Mouse (Mus musculus): ENCODE data around the gene Nanog. TPM values are rescaled to one million over a fixed set of nuclear protein-coding genes. Genes with fewer than 3 reads are reported as not detected.

Gene Nanog
- 18.2 TPM in 1 of 2 replicates, not detected in the other for polyA plus RNA-seq (2011; ENCODE audit: insufficient read depth, insufficient read length, low replicate concordance, missing spikeins)

DNA sequence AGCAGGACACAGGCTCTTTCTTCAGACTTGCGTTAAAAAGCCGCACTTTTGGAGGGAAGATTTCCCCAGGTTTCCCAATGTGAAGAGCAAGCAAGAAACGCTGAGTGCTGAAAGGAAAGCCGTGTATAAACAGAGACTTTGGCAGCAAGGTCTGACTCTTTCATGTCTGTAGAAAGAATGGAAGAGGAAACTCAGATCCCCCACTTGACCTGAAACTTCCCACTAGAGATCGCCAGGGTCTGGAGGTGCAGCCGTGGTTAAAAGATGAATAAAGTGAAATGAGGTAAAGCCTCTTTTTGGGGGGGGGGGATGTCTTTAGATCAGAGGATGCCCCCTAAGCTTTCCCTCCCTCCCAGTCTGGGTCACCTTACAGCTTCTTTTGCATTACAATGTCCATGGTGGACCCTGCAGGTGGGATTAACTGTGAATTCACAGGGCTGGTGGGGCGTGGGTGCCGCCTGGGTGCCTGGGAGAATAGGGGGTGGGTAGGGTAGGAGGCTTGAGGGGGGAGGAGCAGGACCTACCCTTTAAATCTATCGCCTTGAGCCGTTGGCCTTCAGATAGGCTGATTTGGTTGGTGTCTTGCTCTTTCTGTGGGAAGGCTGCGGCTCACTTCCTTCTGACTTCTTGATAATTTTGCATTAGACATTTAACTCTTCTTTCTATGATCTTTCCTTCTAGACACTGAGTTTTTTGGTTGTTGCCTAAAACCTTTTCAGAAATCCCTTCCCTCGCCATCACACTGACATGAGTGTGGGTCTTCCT is at the start of gene Nanog:
TSS of gene Nanog (plus strand) at position 454 of the 765 bp plus-strand sequence.
- no peak within 1 kb of the TSS; the same call in 1 of the 2 replicates for H3K27ac ChIP-seq (ENCODE audit: control insufficient read depth, insufficient read depth, low read depth, low read length, poor library complexity)
- TF ChIP-seq POLR2A (IDR thresholded peaks at IDR 0.05; ENCODE audit: borderline replicate concordance, control insufficient read depth, low read depth, low read length) (no peak), CTCF (IDR thresholded peaks at IDR 0.05; ENCODE audit: control insufficient read depth, insufficient read depth, low read length) (no peak)
- no peak within 1 kb of the TSS for H3K4me3 ChIP-seq (replicated peaks; ENCODE audit: control insufficient read depth, low read depth, low read length)
- H3K4me1 ChIP-seq (ENCODE audit: control insufficient read depth, insufficient read depth, low read length), result no peaks in the 10 kb centered on the region
- 41% methylated on average over 12 of the region's 12 CpGs for WGBS

DNA sequence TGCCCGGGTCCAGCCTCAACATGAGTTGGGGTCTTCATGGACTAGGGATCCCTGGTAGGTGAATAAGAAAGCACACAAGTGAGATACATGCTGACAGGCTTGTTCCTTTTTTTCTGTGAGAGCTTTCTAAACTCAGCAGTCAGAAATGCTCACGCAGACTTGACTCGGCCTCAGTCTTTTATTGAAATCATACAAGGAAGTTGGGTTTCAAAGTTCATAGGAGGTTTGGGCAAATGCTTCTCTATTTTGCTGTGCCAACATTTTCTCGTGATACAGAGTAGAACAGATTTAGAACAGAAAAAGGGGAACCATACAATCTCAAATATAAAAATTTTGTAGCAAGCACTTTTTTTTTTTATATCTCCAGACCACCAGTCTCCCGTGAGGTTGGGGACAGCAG is 49.7 kb upstream of the Nanog start:
- Histone ChIP-seq H3K4me3 (replicated peaks; ENCODE audit: control insufficient read depth, low read depth, low read length) (no peak overlapping the region), H3K4me1 (ENCODE audit: control insufficient read depth, insufficient read depth, low read length) (no peaks in the 10 kb centered on the region; the same call in 1 of the 2 replicates), H3K27ac (ENCODE audit: control insufficient read depth, insufficient read depth, low read depth, low read length, poor library complexity) (peak overlapping the region; percentile 45; the same call in 1 of the 2 replicates)
- WGBS, result 14% methylated on average over 5 of the region's 5 CpGs
- no peak for TF ChIP-seq POLR2A (IDR thresholded peaks at IDR 0.05; ENCODE audit: borderline replicate concordance, control insufficient read depth, low read depth, low read length)
- TF ChIP-seq CTCF (IDR thresholded peaks at IDR 0.05; ENCODE audit: control insufficient read depth, insufficient read depth, low read length), result no peak

DNA sequence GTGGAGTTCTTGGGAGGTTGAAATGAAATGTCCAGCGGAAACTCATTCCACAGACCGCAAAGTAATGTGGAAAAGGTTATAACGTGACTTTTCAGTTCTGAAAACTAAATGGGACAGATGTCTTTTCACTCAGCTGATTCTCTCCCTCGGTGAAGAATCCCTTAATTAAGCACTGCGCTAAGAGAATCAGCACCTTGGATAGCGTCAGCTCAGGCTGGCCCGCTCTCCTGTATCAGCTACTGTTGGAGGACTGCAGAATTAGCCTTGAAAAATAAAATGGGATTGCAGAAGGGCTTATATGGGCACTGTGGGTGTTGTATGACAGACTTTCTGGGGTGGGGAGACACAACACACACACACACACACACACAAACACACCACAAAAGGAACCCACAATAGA is 47.7 kb upstream of the Nanog start:
- WGBS, result 22% methylated on average over 7 of the region's 7 CpGs
- TF ChIP-seq POLR2A (IDR thresholded peaks at IDR 0.05; ENCODE audit: borderline replicate concordance, control insufficient read depth, low read depth, low read length), result no peak
- TF ChIP-seq CTCF (IDR thresholded peaks at IDR 0.05; ENCODE audit: control insufficient read depth, insufficient read depth, low read length), result no peak
- H3K27ac ChIP-seq (ENCODE audit: control insufficient read depth, insufficient read depth, low read depth, low read length, poor library complexity), result no peak overlapping the region
- H3K4me3 ChIP-seq (replicated peaks; ENCODE audit: control insufficient read depth, low read depth, low read length), result no peak overlapping the region
- no peaks in the 10 kb centered on the region; the same call in 1 of the 2 replicates for H3K4me1 ChIP-seq (ENCODE audit: control insufficient read depth, insufficient read depth, low read length)

DNA sequence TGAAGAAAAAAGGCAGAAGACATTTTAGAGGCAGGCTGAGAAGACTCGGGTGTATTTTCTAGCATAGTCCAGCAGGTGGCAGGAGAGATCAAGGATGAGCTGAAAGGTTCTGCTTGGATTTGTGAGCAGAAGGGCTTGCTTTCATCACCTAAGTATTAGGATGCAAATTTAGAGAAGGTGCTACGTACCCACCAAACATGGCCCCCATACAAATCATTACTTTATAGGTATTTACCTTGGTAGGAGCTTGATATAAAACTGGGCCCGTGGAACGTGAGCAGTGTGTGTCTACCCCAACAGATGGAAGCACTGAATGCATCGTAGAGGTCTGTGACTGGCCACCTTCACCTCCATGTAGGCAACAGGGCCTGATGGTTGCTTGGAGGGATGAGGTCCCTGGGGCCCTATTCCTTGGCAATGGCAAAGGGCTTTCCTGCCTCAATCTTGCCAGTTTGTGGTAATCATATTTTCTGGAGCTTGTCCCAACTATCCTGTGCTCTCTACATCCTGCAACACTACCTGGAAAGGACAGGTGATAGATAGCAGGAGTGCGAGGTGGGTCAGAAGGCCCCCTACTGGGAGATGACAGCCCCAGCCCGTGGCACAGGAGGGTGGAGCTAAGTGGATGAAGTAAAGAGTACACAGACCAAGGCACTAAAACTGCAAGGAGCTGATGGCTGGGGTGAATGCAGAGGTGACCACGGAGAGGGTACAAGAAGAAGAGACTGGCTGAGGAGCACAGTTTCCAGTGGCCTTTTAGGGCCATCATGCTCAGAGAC is 46.5 kb upstream of the Nanog start:
- Histone ChIP-seq H3K4me3 (replicated peaks; ENCODE audit: control insufficient read depth, low read depth, low read length) (no peak overlapping the region), H3K4me1 (ENCODE audit: control insufficient read depth, insufficient read depth, low read length) (no peaks in the 10 kb centered on the region), H3K27ac (ENCODE audit: control insufficient read depth, insufficient read depth, low read depth, low read length, poor library complexity) (no peak overlapping the region)
- TF ChIP-seq POLR2A (IDR thresholded peaks at IDR 0.05; ENCODE audit: borderline replicate concordance, control insufficient read depth, low read depth, low read length) (no peak), CTCF (IDR thresholded peaks at IDR 0.05; ENCODE audit: control insufficient read depth, insufficient read depth, low read length) (no peak)
- 33% methylated on average over 8 of the region's 8 CpGs for whole genome bisulfite sequencing

DNA sequence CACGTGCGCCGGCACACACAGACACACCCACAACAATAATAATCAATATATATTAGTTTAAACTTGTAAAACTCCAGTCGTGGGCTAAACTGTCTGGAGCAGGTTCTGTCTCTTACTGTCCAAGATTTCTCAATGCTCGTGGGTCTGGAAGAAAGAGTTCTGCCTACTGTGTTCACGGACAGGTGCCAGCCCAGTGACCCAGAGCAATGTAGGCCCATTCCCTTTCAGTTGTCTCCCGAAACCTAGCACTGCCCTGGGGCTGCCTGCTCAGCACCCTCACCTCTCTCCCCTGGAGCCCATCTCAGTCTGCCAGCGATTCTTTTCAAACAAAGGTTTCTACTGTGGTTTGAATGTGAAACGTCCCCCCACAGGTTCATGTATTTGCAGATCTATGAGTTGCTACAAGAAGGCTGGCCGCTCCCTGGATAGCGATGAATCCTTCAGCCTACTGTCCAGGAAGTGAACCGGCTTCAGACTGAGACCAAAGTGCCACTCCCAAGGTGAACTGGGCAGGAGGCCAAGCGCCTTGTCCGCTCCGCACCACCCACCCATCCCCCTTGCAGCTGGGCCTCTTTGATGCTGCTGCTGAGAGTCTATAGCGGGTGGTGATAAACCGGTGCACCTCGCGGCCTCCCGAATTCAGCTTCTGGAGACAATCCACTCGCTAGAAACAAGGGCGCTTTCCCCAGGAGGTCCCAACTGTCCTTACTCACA is 44.6 kb upstream of the Nanog start:
- no peaks in the 10 kb centered on the region for H3K4me1 ChIP-seq (ENCODE audit: control insufficient read depth, insufficient read depth, low read length)
- WGBS, result 65% methylated on average over 22 of the region's 22 CpGs
- H3K4me3 ChIP-seq (replicated peaks; ENCODE audit: control insufficient read depth, low read depth, low read length), result no peak overlapping the region
- TF ChIP-seq CTCF (IDR thresholded peaks at IDR 0.05; ENCODE audit: control insufficient read depth, insufficient read depth, low read length), result no peak
- no peak for TF ChIP-seq POLR2A (IDR thresholded peaks at IDR 0.05; ENCODE audit: borderline replicate concordance, control insufficient read depth, low read depth, low read length)
- no peak overlapping the region for H3K27ac ChIP-seq (ENCODE audit: control insufficient read depth, insufficient read depth, low read depth, low read length, poor library complexity)

DNA sequence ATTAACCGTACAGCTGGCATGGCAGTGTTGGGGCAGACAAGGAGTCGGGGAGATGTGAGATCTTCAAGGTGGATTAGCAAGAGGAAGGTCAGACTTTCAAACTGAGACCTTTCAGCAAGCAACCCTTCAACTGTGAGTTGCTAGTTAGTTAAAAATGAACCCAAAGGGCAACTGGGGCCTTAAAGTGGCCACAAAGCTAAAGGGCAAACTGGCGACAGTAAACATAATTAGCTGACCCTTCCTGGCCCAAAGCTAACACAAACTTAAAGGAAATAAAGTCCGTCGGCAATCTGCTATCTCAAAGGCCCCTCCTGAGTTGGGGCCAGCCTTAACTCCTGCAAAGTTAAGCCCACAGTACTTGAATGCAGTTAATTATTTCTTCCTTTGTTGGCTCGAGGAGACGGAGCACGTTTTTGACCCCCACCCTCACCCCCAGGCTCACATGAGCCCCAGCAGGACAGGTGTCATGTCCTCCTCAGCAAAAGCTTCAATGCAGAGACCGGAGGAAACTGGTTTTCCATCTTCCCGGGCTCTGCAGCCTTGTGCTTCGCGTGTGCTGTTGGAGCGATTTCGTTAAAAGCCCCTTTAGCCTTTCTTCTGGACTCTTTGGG is 43.6 kb upstream of the Nanog start:
- 63% methylated on average over 14 of the region's 14 CpGs for WGBS
- H3K4me3 ChIP-seq (replicated peaks; ENCODE audit: control insufficient read depth, low read depth, low read length), result no peak overlapping the region
- TF ChIP-seq CTCF (IDR thresholded peaks at IDR 0.05; ENCODE audit: control insufficient read depth, insufficient read depth, low read length), result no peak
- no peak for TF ChIP-seq POLR2A (IDR thresholded peaks at IDR 0.05; ENCODE audit: borderline replicate concordance, control insufficient read depth, low read depth, low read length)
- no peaks in the 10 kb centered on the region for H3K4me1 ChIP-seq (ENCODE audit: control insufficient read depth, insufficient read depth, low read length)
- no peak overlapping the region for H3K27ac ChIP-seq (ENCODE audit: control insufficient read depth, insufficient read depth, low read depth, low read length, poor library complexity)

DNA sequence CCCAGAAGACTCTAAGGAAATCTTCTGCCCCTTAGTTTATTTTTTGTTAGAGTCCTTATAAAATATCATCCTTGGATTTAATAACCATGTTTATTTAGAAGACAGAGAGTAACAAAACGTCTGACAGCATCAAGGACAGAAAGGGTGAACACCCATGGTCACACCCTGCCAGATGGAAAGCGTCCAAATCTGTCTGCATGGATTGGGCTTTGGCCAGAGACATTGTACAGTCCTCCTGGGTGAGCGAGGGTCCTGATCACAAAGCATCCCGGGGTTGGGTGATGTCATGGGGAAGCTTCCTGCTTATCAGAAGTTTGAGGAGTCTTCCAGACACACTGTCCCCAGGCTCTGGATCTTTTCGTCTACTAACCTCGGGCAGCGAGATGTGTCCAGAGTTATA is 41.4 kb upstream of the Nanog start:
- TF ChIP-seq POLR2A (IDR thresholded peaks at IDR 0.05; ENCODE audit: borderline replicate concordance, control insufficient read depth, low read depth, low read length) (no peak), CTCF (IDR thresholded peaks at IDR 0.05; ENCODE audit: control insufficient read depth, insufficient read depth, low read length) (no peak)
- Histone ChIP-seq H3K4me3 (replicated peaks; ENCODE audit: control insufficient read depth, low read depth, low read length) (no peak overlapping the region), H3K4me1 (ENCODE audit: control insufficient read depth, insufficient read depth, low read length) (no peaks in the 10 kb centered on the region), H3K27ac (ENCODE audit: control insufficient read depth, insufficient read depth, low read depth, low read length, poor library complexity) (no peak overlapping the region)
- 65% methylated on average over 7 of the region's 7 CpGs for WGBS
